Mouse (Mus musculus): Measurements from ENCODE around the gene Ryr1.
A peak's percentile ranks its signal among the peaks of the same experiment; 100 is the strongest.

The Ryr1 gene

GRCm38 (mm10) chr7:29039985-29040661 lies 84.9 kb downstream of the Ryr1 start:
- no peak; the same call in 1 of the 2 replicates for ATAC-seq (ENCODE audit: insufficient number of reproducible peaks, low FRiP score, low TSS enrichment)

GRCm38 (mm10) chr7:29039604-29039984 lies 85.4 kb downstream of the Ryr1 start:
- peak; percentile 31; the same call in 1 of the 2 replicates for ATAC-seq (ENCODE audit: insufficient number of reproducible peaks, low FRiP score, low TSS enrichment)

GRCm38 (mm10) chr7:29037261-29037660 lies 87.7 kb downstream of the Ryr1 start:
- no peak for ATAC-seq (ENCODE audit: insufficient number of reproducible peaks, low FRiP score, low TSS enrichment)

GRCm38 (mm10) chr7:29032685-29033084 lies 92.3 kb downstream of the Ryr1 start:
- ATAC-seq (ENCODE audit: insufficient number of reproducible peaks, low FRiP score, low TSS enrichment): no peak

- no peak for ATAC-seq (ENCODE audit: insufficient number of reproducible peaks, low FRiP score, low TSS enrichment)
These were observed 93.3 kb downstream of the Ryr1 start for GRCm38 (mm10) chr7:29031641-29032040.

GRCm38 (mm10) chr7:29029690-29030656 lies 95.0 kb downstream of the Ryr1 start:
- ATAC-seq (ENCODE audit: insufficient number of reproducible peaks, low FRiP score, low TSS enrichment): no peak

GRCm38 (mm10) chr7:29028761-29029160 lies 96.2 kb downstream of the Ryr1 start:
- ATAC-seq (ENCODE audit: insufficient number of reproducible peaks, low FRiP score, low TSS enrichment): no peak

GRCm38 (mm10) chr7:29026811-29027210 lies 98.2 kb downstream of the Ryr1 start:
- ATAC-seq (ENCODE audit: insufficient number of reproducible peaks, low FRiP score, low TSS enrichment): no peak

GRCm38 (mm10) chr7:29026195-29026594 lies 98.8 kb downstream of the Ryr1 start:
- ATAC-seq (ENCODE audit: insufficient number of reproducible peaks, low FRiP score, low TSS enrichment): no peak

GRCm38 (mm10) chr7:29025566-29025965 lies 99.4 kb downstream of the Ryr1 start:
- no peak for ATAC-seq (ENCODE audit: insufficient number of reproducible peaks, low FRiP score, low TSS enrichment)

- ATAC-seq (ENCODE audit: insufficient number of reproducible peaks, low FRiP score, low TSS enrichment): no peak
These were observed 101.5 kb downstream of the Ryr1 start for GRCm38 (mm10) chr7:29023514-29023913.

GRCm38 (mm10) chr7:29022479-29022878 lies 102.5 kb downstream of the Ryr1 start:
- ATAC-seq (ENCODE audit: insufficient number of reproducible peaks, low FRiP score, low TSS enrichment): no peak

- no peak for ATAC-seq (ENCODE audit: insufficient number of reproducible peaks, low FRiP score, low TSS enrichment)
These were observed 105.3 kb downstream of the Ryr1 start for GRCm38 (mm10) chr7:29019447-29020220.

GRCm38 (mm10) chr7:29017222-29017621 lies 107.8 kb downstream of the Ryr1 start:
- no peak for ATAC-seq (ENCODE audit: insufficient number of reproducible peaks, low FRiP score, low TSS enrichment)

GRCm38 (mm10) chr7:29016440-29016839 lies 108.5 kb downstream of the Ryr1 start:
- ATAC-seq (ENCODE audit: insufficient number of reproducible peaks, low FRiP score, low TSS enrichment): no peak

GRCm38 (mm10) chr7:29014984-29015383 lies 110.0 kb downstream of the Ryr1 start:
- no peak for ATAC-seq (ENCODE audit: insufficient number of reproducible peaks, low FRiP score, low TSS enrichment)

- no peak for ATAC-seq (ENCODE audit: insufficient number of reproducible peaks, low FRiP score, low TSS enrichment)
These were observed 116.3 kb downstream of the Ryr1 start for GRCm38 (mm10) chr7:29008714-29009113.

- no peak for ATAC-seq (ENCODE audit: insufficient number of reproducible peaks, low FRiP score, low TSS enrichment)
These were observed 116.8 kb downstream of the Ryr1 start for GRCm38 (mm10) chr7:29008171-29008570.

GRCm38 (mm10) chr7:29007224-29008101 lies 117.5 kb downstream of the Ryr1 start:
- no peak for ATAC-seq (ENCODE audit: insufficient number of reproducible peaks, low FRiP score, low TSS enrichment)
